Mouse (Mus musculus) liver, postnatal 0 days (tissue): ENCODE measurements around the gene Htr5a.

Experiments
- CTCF ChIP-seq: sonication (generic); IDR thresholded peaks from 2 replicates; pipeline ENCODE4 v1.5.1; 2016; ENCODE audit warnings: antibody characterized with exemption, low read depth
- EP300 ChIP-seq: IDR thresholded peaks from 2 replicates; pipeline ENCODE4 v1.6.1; 2016; ENCODE audit warnings: antibody characterized with exemption, low read depth, mild to moderate bottlenecking

DNA sequence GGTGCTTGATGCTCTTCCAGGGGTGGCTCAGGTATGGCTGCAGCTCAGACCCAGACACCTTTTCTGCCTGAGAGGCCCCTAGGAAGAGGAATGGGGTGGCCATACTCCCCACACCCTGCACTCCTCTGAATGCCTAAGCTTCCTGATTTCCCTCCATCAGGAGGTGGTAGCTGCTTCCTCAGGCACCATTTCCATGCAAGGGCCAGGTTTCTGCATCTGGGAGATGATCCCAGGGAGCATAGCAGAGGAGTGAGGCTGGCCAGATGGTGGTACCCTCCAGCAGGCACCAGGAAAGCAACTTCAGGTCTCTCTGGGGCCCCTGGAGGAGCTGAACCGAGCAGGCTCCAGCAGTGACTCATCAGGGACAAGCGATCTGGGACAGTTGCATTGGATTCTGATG, 13.8 kb downstream of the Htr5a start:
- TF ChIP-seq CTCF (no peak), EP300 (no peak)
